Mouse (Mus musculus): ENCODE measurements at regions not wholly inside any gene's neighbourhood (a gene's known extent, or its start where the extent isn't known, plus 50 kb on each side); places are given as distances from the start of the nearest gene placed in this dataset.
"Not testable (repeated sequence)": the region's sequence is repeated elsewhere in the genome, so short reads cannot be mapped to it uniquely, and the experiment has no call there.

- DNase-seq (ENCODE audit: low read depth, low spot score) = no peak
These were observed 90.0 kb upstream of the Zcchc2 start for GRCm38 (mm10) chr1:105900158-105900557.

GRCm38 (mm10) chr1:105900920-105901319 lies 89.3 kb upstream of the Zcchc2 start:
- no peak for DNase-seq (ENCODE audit: low read depth, low spot score)

GRCm38 (mm10) chr1:105903286-105904115 lies 86.7 kb upstream of the Zcchc2 start:
- no peak for DNase-seq (ENCODE audit: low read depth, low spot score)

- DNase-seq (ENCODE audit: low read depth, low spot score) = no peak
These were observed 85.5 kb upstream of the Zcchc2 start for GRCm38 (mm10) chr1:105904737-105905136.

- DNase-seq (ENCODE audit: low read depth, low spot score) = no peak
These were observed 84.3 kb upstream of the Zcchc2 start for GRCm38 (mm10) chr1:105905785-105906426.

- peak; percentile 32 for DNase-seq (ENCODE audit: low read depth, low spot score)
These were observed 83.8 kb upstream of the Zcchc2 start for GRCm38 (mm10) chr1:105906427-105906798.

- DNase-seq (ENCODE audit: low read depth, low spot score) = peak; percentile 68
These were observed 82.0 kb upstream of the Zcchc2 start for GRCm38 (mm10) chr1:105908029-105908876.

GRCm38 (mm10) chr1:105909121-105909520 lies 81.1 kb upstream of the Zcchc2 start:
- no peak for DNase-seq (ENCODE audit: low read depth, low spot score)

- DNase-seq (ENCODE audit: low read depth, low spot score) = no peak
These were observed 78.5 kb upstream of the Zcchc2 start for GRCm38 (mm10) chr1:105911714-105912113.

- no peak for DNase-seq (ENCODE audit: low read depth, low spot score)
These were observed 68.4 kb upstream of the Zcchc2 start for GRCm38 (mm10) chr1:105921842-105922241.

GRCm38 (mm10) chr1:105922586-105922985 lies 67.6 kb upstream of the Zcchc2 start:
- DNase-seq (ENCODE audit: low read depth, low spot score) = no peak

- no peak for DNase-seq (ENCODE audit: low read depth, low spot score)
These were observed 67.2 kb upstream of the Zcchc2 start for GRCm38 (mm10) chr1:105923001-105923400.

GRCm38 (mm10) chr1:105925617-105926370 lies 64.4 kb upstream of the Zcchc2 start:
- no peak for DNase-seq (ENCODE audit: low read depth, low spot score)

- no peak for DNase-seq (ENCODE audit: low read depth, low spot score)
These were observed 63.3 kb upstream of the Zcchc2 start for GRCm38 (mm10) chr1:105926871-105927270.

GRCm38 (mm10) chr1:105930841-105931240 lies 59.4 kb upstream of the Zcchc2 start:
- no peak for DNase-seq (ENCODE audit: low read depth, low spot score)

GRCm38 (mm10) chr1:105934171-105934570 lies 56.0 kb upstream of the Zcchc2 start:
- DNase-seq (ENCODE audit: low read depth, low spot score) = not testable (repeated sequence)

All from telencephalon, adult 2 months (tissue).